Mouse (Mus musculus) lung, postnatal 25 days (tissue): ENCODE results near the gene Cmc2.

ENCODE experiments used
- DNase-seq: peaks from one replicate; pipeline ENCODE4 v3.0.0; 2022; ENCODE audit warnings: low spot score

Cmc2 gene

GRCm38 (mm10) chr8:116842678-116843077 is 78.6 kb downstream of the Cmc2 start:
- no peak for DNase-seq
